Mouse (Mus musculus): ENCODE measurements around the gene Lhx5. TPM values are rescaled to one million over a fixed set of nuclear protein-coding genes. Genes with fewer than 3 reads are reported as not detected.

The Lhx5 gene
- total and polyA plus RNA-seq, 3 experiments, result 0.05 TPM; not detected in 2

- DNase-seq (ENCODE audit: low spot score) (no peak), ATAC-seq (ENCODE audit: extremely low read depth, insufficient number of reproducible peaks, low FRiP score, poor library complexity, severe bottlenecking) (no peak)
- TF ChIP-seq GATA1 (IDR thresholded peaks at IDR 0.05; ENCODE audit: borderline replicate concordance, low read length), result no peak
- TF ChIP-seq POLR2AphosphoS5 (IDR thresholded peaks at IDR 0.05; ENCODE audit: insufficient replicate concordance, low read depth, low read length), result no peak
- TF ChIP-seq CTCF (IDR thresholded peaks at IDR 0.05; ENCODE audit: low read depth, low read length), result no peak
- TF ChIP-seq TAL1 (conservative IDR thresholded peaks at IDR 0.05; ENCODE audit: low read depth, low read length), result no peak
- TF ChIP-seq GATA2 (IDR thresholded peaks at IDR 0.05; ENCODE audit: borderline replicate concordance, low read depth, low read length), result no peak
- no peak overlapping the region for H3K4me3 ChIP-seq (ENCODE audit: low read depth, low read length)
- H3K27me3 ChIP-seq (ENCODE audit: insufficient read depth, low read length), result peaks cover 64% of the 10 kb centered on the region
- no peaks in the 10 kb centered on the region for H3K9me3 ChIP-seq (replicated peaks)
- no peaks in the 10 kb centered on the region for H3K36me3 ChIP-seq (replicated peaks)
- H3K4me1 ChIP-seq (ENCODE audit: insufficient read depth, low read depth, low read length), result no peaks in the 10 kb centered on the region
Measured at GRCm38 (mm10) chr5:120429692-120430091, 1.8 kb upstream of the Lhx5 start.

GRCm38 (mm10) chr5:120431001-120431583 lies 407 bp upstream of the Lhx5 start:
- TF ChIP-seq GATA1 (IDR thresholded peaks at IDR 0.05; ENCODE audit: borderline replicate concordance, low read length) (no peak), GATA2 (IDR thresholded peaks at IDR 0.05; ENCODE audit: borderline replicate concordance, low read depth, low read length) (no peak), POLR2AphosphoS5 (IDR thresholded peaks at IDR 0.05; ENCODE audit: insufficient replicate concordance, low read depth, low read length) (no peak), CTCF (IDR thresholded peaks at IDR 0.05; ENCODE audit: low read depth, low read length) (no peak), TAL1 (conservative IDR thresholded peaks at IDR 0.05; ENCODE audit: low read depth, low read length) (no peak)
- no peak for ATAC-seq (ENCODE audit: extremely low read depth, insufficient number of reproducible peaks, low FRiP score, poor library complexity, severe bottlenecking)
- no peaks in the 10 kb centered on the region for H3K4me1 ChIP-seq (ENCODE audit: insufficient read depth, low read depth, low read length)
- H3K9me3 ChIP-seq (replicated peaks), result no peaks in the 10 kb centered on the region
- DNase-seq (ENCODE audit: low spot score), result no peak
- no peaks in the 10 kb centered on the region for H3K36me3 ChIP-seq (replicated peaks)
- no peak overlapping the region for H3K4me3 ChIP-seq (ENCODE audit: low read depth, low read length)
- H3K27me3 ChIP-seq (ENCODE audit: insufficient read depth, low read length), result peaks cover 71% of the 10 kb centered on the region

GRCm38 (mm10) chr5:120432486-120433015 lies 1.1 kb downstream of the Lhx5 start:
- TF ChIP-seq TAL1 (conservative IDR thresholded peaks at IDR 0.05; ENCODE audit: low read depth, low read length) (no peak), GATA2 (IDR thresholded peaks at IDR 0.05; ENCODE audit: borderline replicate concordance, low read depth, low read length) (no peak), GATA1 (IDR thresholded peaks at IDR 0.05; ENCODE audit: borderline replicate concordance, low read length) (no peak), CTCF (IDR thresholded peaks at IDR 0.05; ENCODE audit: low read depth, low read length) (no peak), POLR2AphosphoS5 (IDR thresholded peaks at IDR 0.05; ENCODE audit: insufficient replicate concordance, low read depth, low read length) (no peak)
- H3K27me3 ChIP-seq (ENCODE audit: insufficient read depth, low read length), result peaks cover 70% of the 10 kb centered on the region
- ATAC-seq (ENCODE audit: extremely low read depth, insufficient number of reproducible peaks, low FRiP score, poor library complexity, severe bottlenecking), result no peak

GRCm38 (mm10) chr5:120433135-120433760 lies 1.7 kb downstream of the Lhx5 start:
- ATAC-seq (ENCODE audit: extremely low read depth, insufficient number of reproducible peaks, low FRiP score, poor library complexity, severe bottlenecking), result no peak
- Histone ChIP-seq H3K36me3 (replicated peaks) (no peaks in the 10 kb centered on the region), H3K4me1 (ENCODE audit: insufficient read depth, low read depth, low read length) (no peaks in the 10 kb centered on the region), H3K27me3 (ENCODE audit: insufficient read depth, low read length) (peaks cover 71% of the 10 kb centered on the region), H3K9me3 (replicated peaks) (no peaks in the 10 kb centered on the region), H3K4me3 (ENCODE audit: low read depth, low read length) (no peak overlapping the region)
- DNase-seq (ENCODE audit: low spot score), result no peak
- TF ChIP-seq GATA1 (IDR thresholded peaks at IDR 0.05; ENCODE audit: borderline replicate concordance, low read length), result no peak
- no peak for TF ChIP-seq CTCF (IDR thresholded peaks at IDR 0.05; ENCODE audit: low read depth, low read length)
- no peak for TF ChIP-seq TAL1 (conservative IDR thresholded peaks at IDR 0.05; ENCODE audit: low read depth, low read length)
- TF ChIP-seq POLR2AphosphoS5 (IDR thresholded peaks at IDR 0.05; ENCODE audit: insufficient replicate concordance, low read depth, low read length), result no peak
- no peak for TF ChIP-seq GATA2 (IDR thresholded peaks at IDR 0.05; ENCODE audit: borderline replicate concordance, low read depth, low read length)

More at GRCm38 (mm10) chr5:120432486-120433015, 1.1 kb downstream of the Lhx5 start:
- no peak overlapping the region for H3K4me3 ChIP-seq (ENCODE audit: low read depth, low read length)
- DNase-seq (ENCODE audit: low spot score), result no peak
- no peaks in the 10 kb centered on the region for H3K4me1 ChIP-seq (ENCODE audit: insufficient read depth, low read depth, low read length)
- no peaks in the 10 kb centered on the region for H3K9me3 ChIP-seq (replicated peaks)
- no peaks in the 10 kb centered on the region for H3K36me3 ChIP-seq (replicated peaks)

GRCm38 (mm10) chr5:120434231-120434735 lies 2.8 kb downstream of the Lhx5 start:
- peaks cover 73% of the 10 kb centered on the region for H3K27me3 ChIP-seq (ENCODE audit: insufficient read depth, low read length)
- H3K9me3 ChIP-seq (replicated peaks), result peaks cover 5% of the 10 kb centered on the region; the same call in 1 of the 2 replicates
- no peak overlapping the region for H3K4me3 ChIP-seq (ENCODE audit: low read depth, low read length)
- TF ChIP-seq CTCF (IDR thresholded peaks at IDR 0.05; ENCODE audit: low read depth, low read length) (no peak), GATA1 (IDR thresholded peaks at IDR 0.05; ENCODE audit: borderline replicate concordance, low read length) (no peak)
- no peak for ATAC-seq (ENCODE audit: extremely low read depth, insufficient number of reproducible peaks, low FRiP score, poor library complexity, severe bottlenecking)
- H3K4me1 ChIP-seq (ENCODE audit: insufficient read depth, low read depth, low read length), result no peaks in the 10 kb centered on the region
- no peak for DNase-seq (ENCODE audit: low spot score)
- H3K36me3 ChIP-seq (replicated peaks), result no peaks in the 10 kb centered on the region

GRCm38 (mm10) chr5:120435006-120435681 lies 3.6 kb downstream of the Lhx5 start:
- TF ChIP-seq POLR2AphosphoS5 (IDR thresholded peaks at IDR 0.05; ENCODE audit: insufficient replicate concordance, low read depth, low read length) (no peak), CTCF (IDR thresholded peaks at IDR 0.05; ENCODE audit: low read depth, low read length) (no peak), GATA2 (IDR thresholded peaks at IDR 0.05; ENCODE audit: borderline replicate concordance, low read depth, low read length) (no peak), GATA1 (IDR thresholded peaks at IDR 0.05; ENCODE audit: borderline replicate concordance, low read length) (no peak), TAL1 (conservative IDR thresholded peaks at IDR 0.05; ENCODE audit: low read depth, low read length) (no peak)
- H3K4me1 ChIP-seq (ENCODE audit: insufficient read depth, low read depth, low read length), result no peaks in the 10 kb centered on the region

More at GRCm38 (mm10) chr5:120435006-120435681, 3.6 kb downstream of the Lhx5 start:
- Histone ChIP-seq H3K4me3 (ENCODE audit: low read depth, low read length) (no peak overlapping the region), H3K36me3 (replicated peaks) (no peaks in the 10 kb centered on the region), H3K9me3 (replicated peaks) (peaks cover 12% of the 10 kb centered on the region), H3K27me3 (ENCODE audit: insufficient read depth, low read length) (peaks cover 74% of the 10 kb centered on the region)
- no peak for ATAC-seq (ENCODE audit: extremely low read depth, insufficient number of reproducible peaks, low FRiP score, poor library complexity, severe bottlenecking)
- no peak for DNase-seq (ENCODE audit: low spot score)
